Mouse (Mus musculus): ENCODE measurements around the gene Olfr212. TPM values are rescaled to one million over a fixed set of nuclear protein-coding genes. Genes with fewer than 3 reads are reported as not detected.
"Not testable (repeated sequence)": the region's sequence is repeated elsewhere in the genome, so short reads cannot be mapped to it uniquely, and the experiment has no call there.

The Olfr212 gene
- not detected for total RNA-seq (2021)
- long read RNA-seq, experiment 1 = 0 reads
- long read RNA-seq, experiment 2 = 0 reads

DNA sequence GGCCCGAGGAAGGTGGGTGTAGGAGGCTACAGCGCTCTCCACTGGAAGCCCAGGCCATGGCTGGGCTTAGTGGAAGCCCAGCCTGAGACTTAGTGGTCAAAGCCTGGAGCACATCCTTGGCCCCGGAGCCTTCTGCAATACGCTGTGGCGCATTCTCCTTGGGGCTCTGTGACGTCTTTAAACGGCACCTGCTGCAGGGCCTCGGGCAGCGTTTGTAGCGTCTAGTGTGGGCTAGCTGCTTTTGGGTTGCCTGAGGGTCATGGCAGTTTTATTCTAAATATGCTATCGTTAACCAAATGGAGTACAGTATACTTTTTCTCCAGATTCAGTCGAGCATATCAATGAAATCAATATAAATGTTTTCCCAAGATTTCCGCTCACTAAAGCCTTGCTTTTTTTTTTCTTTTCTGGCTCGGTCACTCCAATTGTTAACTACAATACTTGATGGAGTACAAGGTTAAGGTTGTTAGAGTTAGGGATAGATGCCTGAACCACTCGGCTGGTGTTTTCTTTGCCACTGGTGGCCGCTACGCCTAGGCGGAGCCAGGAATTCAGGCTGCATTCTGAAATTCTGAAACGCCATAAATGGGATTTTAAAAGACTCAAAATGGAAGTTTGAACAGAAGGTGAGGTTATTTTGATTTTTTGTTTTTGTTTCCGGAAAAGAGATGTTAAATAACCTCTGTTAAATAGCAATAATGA is at the start of gene Olfr212:
Gene Olfr212 (plus strand): TSS at position 215 of the 702 bp plus-strand sequence.
- DNase-seq (ENCODE audit: low spot score in 2 of 2) = not testable (repeated sequence)

DNA sequence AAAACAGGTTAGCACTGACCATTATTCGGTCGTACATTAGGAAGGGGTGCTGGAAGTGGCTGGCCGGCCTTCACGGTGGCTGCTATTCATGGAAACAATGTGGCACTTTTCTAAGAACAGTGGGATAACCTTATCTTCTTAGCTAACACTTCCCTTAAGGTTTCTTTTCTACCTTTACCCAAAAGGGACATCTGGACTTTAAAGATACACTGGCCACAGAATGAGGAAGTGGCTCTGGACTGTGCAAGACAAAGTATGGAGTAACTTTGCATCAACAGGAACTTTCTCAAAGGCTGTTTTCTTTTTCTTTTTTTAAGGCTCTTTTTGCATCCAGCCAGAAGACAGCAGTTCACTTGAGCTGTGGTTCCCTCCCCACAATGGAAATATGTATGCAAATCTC is 47.6 kb upstream of the Olfr212 start:
- DNase-seq (ENCODE audit: low spot score in 2 of 2) = no peak

DNA sequence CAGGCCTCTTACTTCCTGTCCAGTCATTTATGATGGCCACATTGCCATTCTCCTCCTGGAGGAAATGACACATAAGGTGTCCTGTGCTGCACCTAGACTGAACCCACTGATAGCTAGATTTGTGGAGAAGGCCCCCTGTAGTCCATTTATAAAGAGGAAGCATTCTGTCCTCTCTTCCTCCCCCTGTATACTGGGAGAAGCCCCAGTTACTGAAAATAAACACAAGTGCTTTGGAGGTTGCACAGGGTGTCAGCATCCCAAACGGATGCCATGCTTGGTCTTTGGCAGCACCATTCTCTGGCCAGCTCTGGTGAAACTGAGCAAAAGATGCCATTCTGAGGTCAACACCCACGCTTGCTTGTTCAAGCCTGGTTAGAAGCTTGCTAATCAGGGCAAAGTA is 47.1 kb upstream of the Olfr212 start:
- no peak for DNase-seq (ENCODE audit: low spot score in 2 of 2)

DNA sequence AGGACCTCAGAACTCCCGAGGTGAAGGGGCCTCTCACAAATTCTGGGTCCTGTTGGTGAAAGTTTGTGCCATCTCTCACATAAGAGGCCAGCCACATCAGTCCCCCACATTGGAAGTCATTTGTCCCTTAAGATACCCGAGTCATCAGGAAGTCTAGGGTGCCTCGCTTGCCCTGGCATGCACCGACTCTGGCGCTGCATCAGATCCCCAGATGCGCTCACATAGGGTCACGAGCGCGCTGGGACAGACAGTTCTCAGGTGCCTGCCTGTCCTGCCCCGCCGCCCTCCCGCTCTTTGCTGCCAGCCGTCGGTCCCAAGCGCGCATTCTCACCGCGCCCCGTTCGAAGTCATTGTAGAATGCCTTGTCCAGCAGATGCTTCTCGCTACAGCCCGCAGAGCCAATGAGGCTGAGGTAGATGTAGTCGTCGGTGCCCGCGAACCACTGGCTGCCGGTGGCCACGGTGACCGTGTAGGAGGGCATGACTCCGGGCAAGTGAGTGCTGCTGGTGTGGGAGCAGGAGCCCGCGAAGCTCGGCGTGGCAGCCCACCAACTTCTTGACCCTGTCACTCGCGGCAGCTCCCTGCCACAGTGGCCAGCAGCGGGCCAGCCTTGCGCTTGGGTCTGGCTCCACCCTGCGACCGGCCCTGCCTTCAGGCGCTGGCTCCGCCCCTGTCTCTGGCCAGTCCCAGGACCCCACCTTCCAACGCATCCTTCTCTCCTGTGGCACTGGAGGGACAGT is 45.6 kb upstream of the Olfr212 start, which contains the start of gene Alox5:
Gene Alox5 (minus strand): TSS at position 635 of the 740 bp plus-strand sequence.
- DNase-seq (ENCODE audit: low spot score in 2 of 2) = no peak

DNA sequence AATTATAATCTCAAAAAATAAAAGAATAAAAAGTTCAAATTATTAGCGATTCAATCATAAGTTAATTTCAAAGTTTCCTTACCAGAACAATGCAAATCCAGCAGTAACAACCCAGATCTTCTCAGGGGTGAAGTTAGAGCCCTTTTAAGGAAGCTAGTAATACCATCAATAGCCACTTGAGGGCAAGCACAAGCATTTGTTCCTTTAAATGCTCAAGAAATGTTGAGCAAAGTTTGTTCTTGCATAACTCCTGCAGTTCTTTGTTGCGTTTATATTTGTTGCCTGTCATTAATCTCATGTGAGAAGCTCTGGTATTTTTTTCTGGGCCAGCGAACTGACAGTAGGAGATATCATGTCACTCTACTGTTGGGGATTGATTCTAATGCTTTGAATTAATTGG is 38.2 kb upstream of the Olfr212 start:
- no peak for DNase-seq (ENCODE audit: low spot score in 2 of 2)

DNA sequence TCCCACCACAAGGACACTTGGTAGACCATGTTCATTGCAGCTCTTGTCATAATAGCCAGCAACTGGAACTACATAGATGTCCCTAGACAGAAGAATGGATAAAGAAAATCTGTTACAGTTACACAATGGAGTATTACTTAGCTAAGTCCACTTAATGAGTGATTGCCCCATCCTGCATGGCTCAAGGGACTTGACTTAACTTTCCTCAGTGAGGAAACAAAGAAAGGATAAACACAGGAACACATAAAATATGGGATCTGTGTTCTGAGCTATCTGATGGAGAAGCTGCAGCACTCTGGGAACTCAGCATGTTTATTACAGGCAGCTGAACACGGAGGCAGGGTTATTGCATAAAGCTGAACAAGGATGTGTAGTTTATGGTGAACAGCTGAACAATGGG is 21.2 kb upstream of the Olfr212 start:
- no peak for DNase-seq (ENCODE audit: low spot score in 2 of 2)

DNA sequence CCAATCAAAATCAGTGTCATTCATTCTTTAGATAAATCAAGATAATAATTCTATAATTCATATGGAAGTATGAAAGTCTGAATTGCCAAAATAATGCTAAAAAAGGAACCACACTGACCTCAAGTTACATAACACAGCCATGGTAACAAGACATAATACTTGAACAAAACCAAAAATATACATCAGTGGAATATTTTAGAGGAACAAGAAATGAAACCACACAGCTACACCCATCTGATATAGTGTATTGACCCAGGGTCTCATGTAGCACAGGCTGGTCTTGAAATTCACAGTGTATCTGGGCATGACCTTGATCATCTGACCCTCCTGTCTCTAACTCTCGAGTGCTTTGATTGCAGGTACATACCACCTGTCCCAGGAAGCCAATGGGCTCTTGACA is 19.5 kb upstream of the Olfr212 start:
- no peak for DNase-seq (ENCODE audit: low spot score in 2 of 2)

DNA sequence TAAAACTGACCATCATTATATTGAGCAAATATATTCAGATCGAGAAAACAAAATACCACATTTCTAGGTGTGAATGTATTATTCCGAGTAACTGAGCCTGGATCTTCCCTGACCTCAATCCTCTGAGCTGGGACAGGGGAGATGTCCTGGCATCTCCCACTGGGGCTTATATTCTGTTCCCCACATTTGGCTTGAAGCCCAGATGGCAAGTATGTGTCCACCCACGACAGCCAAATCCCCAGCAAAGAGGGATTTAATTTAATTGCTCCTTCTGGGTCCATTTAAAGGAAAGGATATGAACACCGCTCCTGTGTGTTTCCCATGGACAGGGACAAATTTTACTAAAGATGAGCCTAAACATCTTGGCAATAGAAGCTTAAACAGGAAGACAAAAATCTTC is 17.5 kb upstream of the Olfr212 start, which contains the start of gene Olfr211:
Gene Olfr211 (plus strand): TSS at position 301 of the 400 bp plus-strand sequence.
- DNase-seq (ENCODE audit: low spot score in 2 of 2) = no peak

DNA sequence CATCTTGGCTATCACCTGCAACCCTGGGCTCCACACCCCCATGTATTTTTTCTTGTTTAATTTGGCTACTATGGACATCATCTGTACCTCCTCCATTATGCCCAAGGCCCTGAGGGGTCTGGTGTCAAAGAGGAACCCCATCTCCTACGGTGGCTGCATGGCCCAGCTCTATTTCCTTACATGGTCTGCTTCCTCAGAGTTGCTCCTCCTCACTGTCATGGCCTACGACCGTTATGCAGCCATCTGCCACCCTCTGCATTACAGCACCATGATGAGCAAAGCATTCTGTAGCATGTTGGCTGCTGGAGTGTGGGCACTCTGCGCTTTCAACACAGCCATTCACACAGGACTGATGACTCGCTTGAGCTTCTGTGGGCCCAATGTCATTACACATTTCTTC is 12.6 kb upstream of the Olfr212 start:
- no peak for DNase-seq (ENCODE audit: low spot score in 2 of 2)

DNA sequence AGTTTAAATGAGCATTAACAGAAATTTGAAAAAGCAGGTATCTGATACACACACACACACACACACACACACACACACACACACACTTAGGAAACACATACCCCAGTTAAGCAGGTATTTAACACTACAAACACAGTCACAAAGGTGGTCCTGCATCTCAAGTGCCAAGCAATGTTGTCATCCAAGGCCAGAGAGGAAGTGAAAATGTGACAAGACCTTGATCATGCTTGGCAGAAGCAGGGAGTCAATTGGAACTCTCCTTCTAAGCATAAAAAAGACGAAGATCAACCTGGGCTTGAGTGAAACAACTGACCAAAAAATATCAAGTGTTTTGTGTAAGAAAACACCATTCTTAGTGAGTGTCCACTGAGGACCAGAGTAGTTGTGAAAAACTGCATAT is 10.4 kb upstream of the Olfr212 start:
- no peak for DNase-seq (ENCODE audit: low spot score in 2 of 2)

DNA sequence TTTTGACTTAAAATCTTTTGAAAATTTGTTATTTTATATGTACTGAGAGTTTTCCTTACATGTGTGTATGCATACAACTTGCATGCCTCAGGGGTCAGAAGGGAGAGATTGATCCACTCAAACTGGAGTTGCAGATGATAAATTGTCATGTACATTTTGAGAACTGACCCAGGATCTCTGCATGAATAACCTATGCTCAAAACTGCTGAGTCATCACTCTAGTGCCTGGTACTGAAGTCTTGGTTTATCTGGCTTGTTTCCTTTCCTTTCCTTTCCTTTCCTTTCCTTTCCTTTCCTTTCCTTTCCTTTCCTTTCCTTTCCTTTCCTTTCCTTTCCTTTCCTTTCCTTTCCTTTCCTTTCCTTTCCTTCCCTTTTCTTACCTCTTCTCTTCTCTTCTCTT is 8.5 kb downstream of the Olfr212 start:
- DNase-seq (ENCODE audit: low spot score in 2 of 2) = no peak

DNA sequence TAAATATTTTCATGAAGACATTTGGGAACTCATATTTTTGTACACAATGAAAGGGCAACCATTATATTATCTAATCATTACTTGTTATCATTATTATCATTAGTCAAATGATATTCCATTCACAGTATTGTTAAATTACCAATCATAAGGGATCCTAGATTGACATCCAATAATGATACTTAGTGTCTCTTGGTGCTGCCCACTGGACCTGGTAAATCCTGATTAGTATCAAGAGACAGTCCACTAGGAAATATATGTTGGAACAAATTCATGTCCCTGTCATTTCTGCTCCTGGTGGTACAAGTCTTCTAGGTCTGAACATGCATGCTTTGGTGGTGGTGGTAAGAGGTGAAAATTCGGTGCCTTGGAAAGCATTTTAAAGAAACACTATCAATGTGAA is 31.8 kb downstream of the Olfr212 start, which contains the start of gene Olfr213:
Gene Olfr213 (plus strand): TSS at position 301 of the 400 bp plus-strand sequence.
- DNase-seq (ENCODE audit: low spot score in 2 of 2) = no peak

DNA sequence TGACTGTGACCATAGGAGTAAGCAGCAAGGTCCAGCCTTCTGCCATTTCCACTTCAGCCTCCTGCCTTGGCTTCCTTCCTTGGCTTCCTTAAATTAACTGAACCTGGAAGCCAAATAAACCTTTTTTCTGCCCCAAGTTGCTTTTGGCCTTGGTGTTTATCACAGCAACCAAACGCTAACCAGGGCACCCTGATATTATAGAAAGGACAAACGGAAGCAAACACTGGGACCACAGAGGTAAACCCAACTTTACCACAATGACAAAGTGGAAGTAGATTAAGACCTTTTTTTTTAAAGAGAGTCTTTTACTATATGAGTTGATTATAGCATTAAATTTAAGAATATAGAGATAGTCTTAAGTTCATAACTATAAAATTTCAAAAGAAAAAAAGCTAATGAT is 36.2 kb downstream of the Olfr212 start:
- no peak for DNase-seq (ENCODE audit: low spot score in 2 of 2)

DNA sequence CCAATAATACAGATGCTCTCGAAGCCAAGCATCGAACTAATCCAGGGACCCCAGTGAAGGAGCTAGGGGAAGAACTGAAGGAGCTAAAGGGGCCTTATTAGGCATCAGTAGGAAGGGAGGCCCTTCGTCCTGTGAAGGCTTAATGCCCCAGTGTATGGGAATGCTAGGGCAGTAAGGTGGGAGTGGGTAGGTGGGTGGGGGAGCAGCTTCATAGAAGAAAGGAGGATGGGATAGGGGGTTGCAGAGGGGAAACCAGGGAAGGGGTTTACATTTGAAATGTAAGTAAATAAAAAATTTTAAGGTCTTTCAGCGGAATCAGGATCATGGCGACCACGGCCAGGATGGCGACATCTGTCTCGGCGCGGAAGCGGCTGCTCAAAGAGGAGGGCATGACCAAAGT is 44.5 kb downstream of the Olfr212 start, which contains the start of gene Gm5580:
Gene Gm5580 (plus strand): TSS at position 301 of the 400 bp plus-strand sequence.
- DNase-seq (ENCODE audit: low spot score in 2 of 2) = not testable (repeated sequence)

DNA sequence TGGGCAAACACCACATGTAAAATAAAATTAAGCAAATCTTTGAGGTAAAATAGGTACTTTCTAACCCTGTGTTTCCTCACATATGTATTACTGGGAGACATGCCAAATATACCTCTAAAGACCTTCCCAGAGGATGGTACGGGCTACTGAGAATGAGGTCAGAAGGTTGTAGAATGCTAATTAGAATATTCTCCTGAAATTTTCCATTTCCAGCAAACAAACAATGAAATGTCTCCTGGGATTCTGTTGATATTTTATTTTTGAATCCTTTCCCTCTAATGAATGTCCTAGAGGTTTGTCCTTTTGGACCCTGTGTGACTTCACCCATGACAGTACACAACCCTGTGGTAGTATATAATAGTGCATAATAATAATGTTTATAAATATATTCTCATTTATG is 47.6 kb downstream of the Olfr212 start, which contains the start of gene Olfr214:
Gene Olfr214 (plus strand): TSS at position 301 of the 400 bp plus-strand sequence.
- no peak for DNase-seq (ENCODE audit: low spot score in 2 of 2)

DNA sequence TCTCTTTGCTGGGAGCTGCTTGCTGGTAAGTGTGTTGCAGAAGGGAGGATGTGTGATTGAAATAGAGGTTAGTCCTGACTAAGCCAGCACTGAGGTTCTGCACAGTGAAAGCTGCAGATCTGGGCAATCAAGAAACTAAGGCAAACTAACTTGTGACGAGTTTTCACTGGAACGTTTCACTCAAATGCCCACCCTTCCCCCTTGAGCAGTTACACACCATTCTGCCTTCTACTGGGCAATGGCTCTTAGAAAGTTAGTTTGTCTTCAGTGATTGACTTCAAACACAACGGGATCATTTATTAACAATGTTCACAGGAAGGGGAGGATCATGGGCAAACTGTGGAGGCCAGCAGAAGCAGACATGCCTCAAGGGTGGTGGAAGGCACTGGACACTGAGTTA is 48.6 kb downstream of the Olfr212 start:
- no peak for DNase-seq (ENCODE audit: low spot score in 2 of 2)

Other genes starting within 250 kb of the Olfr212 start
- 1 to 10 TPM; 8.0 to 8.8 TPM for gene Zfand4, start 242.3 kb upstream of the Olfr212 start, total RNA-seq (2021)
- gene March8, start 168.5 kb upstream of the Olfr212 start, total RNA-seq (2021) = 10 to 100 TPM; 45.1 to 46.2 TPM
- 1 to 10 TPM; 1.4 to 1.5 TPM for gene Alox5, start 45.3 kb upstream of the Olfr212 start, total RNA-seq (2021)
- not detected for gene Olfr211, start 17.4 kb upstream of the Olfr212 start, total RNA-seq (2021)
- gene Olfr213, start 31.9 kb downstream of the Olfr212 start, total RNA-seq (2021) = not detected
- 1 to 10 TPM; 2.5 to 3.1 TPM for gene Gm5580, start 44.6 kb downstream of the Olfr212 start, total RNA-seq (2021)
- gene Olfr214, start 47.7 kb downstream of the Olfr212 start, total RNA-seq (2021) = not detected
- not detected for gene Olfr215, start 77.7 kb downstream of the Olfr212 start, total RNA-seq (2021)
- 10 to 100 TPM; 21.3 to 29.6 TPM for gene Zfp422, start 122.5 kb downstream of the Olfr212 start, total RNA-seq (2021)
- gene Depp1, start 144.1 kb downstream of the Olfr212 start, total RNA-seq (2021) = 1 to 10 TPM; 1.4 to 2.5 TPM
- gene Rassf4, start 167.4 kb downstream of the Olfr212 start, total RNA-seq (2021) = 1 to 10 TPM; 4.5 to 5.5 TPM
- gene Tmem72, start 210.4 kb downstream of the Olfr212 start, total RNA-seq (2021) = under 1 TPM; 0.16 to 0.33 TPM